In the genomic region with DNA sequence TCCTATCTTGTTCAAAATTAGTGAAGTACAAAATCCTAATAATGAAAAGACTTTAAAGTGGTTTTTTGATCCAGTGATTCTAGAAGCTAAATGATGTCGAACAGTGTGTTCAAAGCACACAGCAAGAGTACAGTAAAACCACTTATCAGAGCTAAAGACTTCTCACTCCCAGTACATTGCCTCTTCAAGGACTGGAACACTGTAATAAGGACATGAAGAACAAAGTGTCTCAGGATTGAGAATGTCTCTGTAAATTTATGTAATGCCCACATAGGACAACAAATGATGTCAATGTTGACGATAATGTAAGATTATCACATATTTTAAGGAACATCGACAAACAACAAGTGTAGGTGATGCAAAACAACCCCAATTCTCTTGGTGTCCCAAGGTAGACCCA, we compare ENCODE assay signal across 28 mouse cellular contexts.
"Had no signal": no experiment of that assay in that cellular context is flagged by ENCODE, and none has a peak within 500 bp of the region (broad histone marks: within the 10 kb centered on the region; RNA-seq: fewer than 3 reads in every experiment).

No protein-coding gene starts in this region.

- H3K9ac ChIP-seq: embryonic facial prominence, embryonic 12.5 days; embryonic facial prominence, embryonic 13.5 days; embryonic facial prominence, embryonic 15.5 days; forebrain, embryonic 12.5 days; forebrain, embryonic 13.5 days; forebrain, embryonic 15.5 days; forebrain, postnatal 0 days had no signal

- H3K36me3 ChIP-seq: embryonic facial prominence, embryonic 10.5 days; embryonic facial prominence, embryonic 12.5 days; embryonic facial prominence, embryonic 13.5 days; embryonic facial prominence, embryonic 15.5 days; forebrain, embryonic 10.5 days; forebrain, embryonic 12.5 days; forebrain, embryonic 15.5 days had no signal

- ATAC-seq: forebrain, embryonic 13.5 days; forebrain, embryonic 14.5 days; forebrain, embryonic 15.5 days; forebrain, embryonic 16.5 days; forebrain, postnatal 0 days had no signal

- H3K4me3 ChIP-seq: embryonic facial prominence, embryonic 10.5 days; embryonic facial prominence, embryonic 12.5 days; embryonic facial prominence, embryonic 13.5 days; embryonic facial prominence, embryonic 15.5 days; erythroblast, embryonic 14.5 days; forebrain, embryonic 10.5 days; forebrain, embryonic 12.5 days; forebrain, embryonic 13.5 days; forebrain, embryonic 15.5 days; gastrocnemius, adult 2 months; heart, adult 2 months had no signal

- H3K27me3 ChIP-seq: embryonic facial prominence, embryonic 12.5 days; embryonic facial prominence, embryonic 13.5 days; embryonic facial prominence, embryonic 15.5 days; forebrain, embryonic 12.5 days; forebrain, embryonic 13.5 days; forebrain, embryonic 15.5 days had no signal

- H3K9me3 ChIP-seq: embryonic facial prominence, embryonic 10.5 days; embryonic facial prominence, embryonic 12.5 days; embryonic facial prominence, embryonic 13.5 days; embryonic facial prominence, embryonic 15.5 days; forebrain, embryonic 10.5 days; forebrain, embryonic 12.5 days; forebrain, embryonic 13.5 days; forebrain, embryonic 15.5 days had no signal

- H3K4me1 ChIP-seq: embryonic facial prominence, embryonic 12.5 days; embryonic facial prominence, embryonic 13.5 days; embryonic facial prominence, embryonic 15.5 days; forebrain, embryonic 10.5 days; forebrain, embryonic 12.5 days; forebrain, embryonic 13.5 days; forebrain, embryonic 15.5 days had no signal

- H3K4me2 ChIP-seq: embryonic facial prominence, embryonic 12.5 days; embryonic facial prominence, embryonic 13.5 days; embryonic facial prominence, embryonic 15.5 days; forebrain, embryonic 12.5 days; forebrain, embryonic 13.5 days; forebrain, embryonic 15.5 days had no signal

- H3K27ac ChIP-seq: embryonic facial prominence, embryonic 10.5 days; embryonic facial prominence, embryonic 12.5 days; embryonic facial prominence, embryonic 13.5 days; embryonic facial prominence, embryonic 15.5 days; forebrain, embryonic 10.5 days; forebrain, embryonic 12.5 days; forebrain, embryonic 13.5 days; forebrain, embryonic 15.5 days; gastrocnemius, adult 2 months; heart, adult 2 months had no signal

- DNase-seq: cerebellum, adult 8-10 months; cerebellum, adult 9-10 months; cerebellum, adult 9-11 months; cerebellum, postnatal 10 days; cerebellum, postnatal 14 days; cerebellum, postnatal 25 days; cerebellum, postnatal 36 days; embryo, embryonic 11 days; forebrain, postnatal 0 days; gastrocnemius, adult 2 months; gastrocnemius, postnatal 10 days; gastrocnemius, postnatal 14 days; gastrocnemius, postnatal 25 days; gastrocnemius, postnatal 36 days; heart, adult 11 months; heart, adult 18-20 months; heart, adult 2 months had no signal
